Mouse (Mus musculus) heart, adult 2 months (tissue): ENCODE measurements around the gene Vps13c.

Experiments
- CTCF ChIP-seq: fragments of 200-600 bp; IDR thresholded peaks from 2 replicates; pipeline ENCODE4 v1.8.1; 2022; ENCODE audit warnings: antibody characterized with exemption, mild to moderate bottlenecking, moderate library complexity
- POLR2A ChIP-seq: fragments of 200-500 bp; IDR thresholded peaks from 2 replicates; pipeline ENCODE4 v1.6.1; 2011; ENCODE audit warnings: mild to moderate bottlenecking, low read depth, low read length, control low read depth; ENCODE audit not compliant: insufficient read depth

DNA sequence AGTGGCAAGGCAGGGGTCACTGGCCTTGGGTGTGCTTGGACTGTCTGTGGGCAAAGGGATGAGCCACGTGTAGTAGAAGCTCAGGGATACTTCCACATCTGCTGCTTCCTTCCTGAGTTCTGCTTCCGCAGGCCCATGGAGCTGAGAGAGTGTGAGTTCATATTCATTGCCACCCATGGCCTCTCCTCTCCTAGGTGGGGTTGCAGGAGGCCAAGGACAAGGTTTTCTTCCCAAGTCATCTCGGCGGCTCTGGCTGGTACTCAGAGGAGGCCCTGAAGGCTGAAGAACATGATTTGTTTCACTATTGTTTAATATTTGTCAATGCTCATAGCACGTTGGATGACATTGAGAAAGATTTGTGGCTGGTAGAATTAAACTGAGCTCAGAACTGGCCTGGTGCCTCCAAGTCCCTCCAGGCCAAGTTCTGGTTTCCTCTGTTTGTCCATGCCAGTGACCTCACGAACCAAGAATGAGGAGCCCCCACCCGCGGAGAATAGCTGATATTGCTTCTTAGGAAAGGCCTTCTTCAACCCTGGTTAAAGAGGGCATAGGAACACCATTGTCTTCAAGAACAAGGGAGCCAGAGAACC is 180.7 kb downstream of the Vps13c start:
- TF ChIP-seq CTCF (no peak), POLR2A (no peak)
